Mouse (Mus musculus): Measurements from ENCODE around the gene Zc3hc1. TPM values are rescaled to one million over a fixed set of nuclear protein-coding genes. Genes with fewer than 3 reads are reported as not detected.

Zc3hc1 gene
- polyA plus RNA-seq, 1 experiment from 2014 or later, result 14.1 TPM

DNA sequence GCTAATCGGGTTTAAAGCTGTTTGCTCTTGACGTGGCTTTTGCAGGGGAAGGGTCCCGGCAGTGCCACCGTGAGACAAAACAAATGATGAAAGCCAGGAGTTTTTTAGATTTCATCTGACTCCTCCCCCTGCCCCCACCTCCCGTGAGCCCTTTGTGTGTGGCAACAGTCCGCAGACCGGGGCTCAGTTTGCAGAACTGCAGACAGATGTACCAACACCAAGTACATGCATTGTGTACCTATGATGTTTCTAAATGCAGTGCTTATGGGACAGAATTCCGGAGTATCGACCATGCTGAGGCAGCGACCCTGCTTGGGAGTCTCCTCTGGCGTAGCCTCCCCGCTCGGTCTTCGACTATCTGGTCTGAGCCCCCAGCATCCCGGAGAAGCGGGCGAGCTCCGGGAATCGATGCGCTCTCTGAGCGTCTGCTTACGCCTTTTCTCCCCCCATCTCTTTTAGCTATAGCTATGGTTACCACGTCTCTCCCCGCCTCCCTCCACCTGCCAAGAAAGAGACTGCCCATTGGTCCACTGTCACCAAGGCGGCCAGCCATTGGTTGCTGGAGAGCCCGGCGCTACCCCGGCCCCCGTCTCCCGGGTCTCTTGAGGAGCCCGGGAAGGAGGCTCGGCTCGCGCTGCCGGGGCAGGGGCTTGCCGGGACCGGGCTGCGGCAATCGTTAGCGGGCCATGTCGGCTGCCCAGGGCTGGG lies 10.6 kb upstream of the Zc3hc1 start, which contains the start of gene Klhdc10:
TSS of gene Klhdc10 (plus strand) at position 561 of the 708 bp plus-strand sequence.
- Histone ChIP-seq H3K27ac (peak within 1 kb of the TSS; percentile 57), H3K4me3 (ENCODE audit: inconsistent target) (peak within 1 kb of the TSS; percentile 69), H3K79me2 (ENCODE audit: inconsistent target) (peaks cover 44% of the 10 kb centered on the region), H3K36me3 (ENCODE audit: inconsistent target) (no peaks in the 10 kb centered on the region)
- under 1% methylated on average over 38 of the region's 41 CpGs for WGBS (ENCODE audit: missing documents)

DNA sequence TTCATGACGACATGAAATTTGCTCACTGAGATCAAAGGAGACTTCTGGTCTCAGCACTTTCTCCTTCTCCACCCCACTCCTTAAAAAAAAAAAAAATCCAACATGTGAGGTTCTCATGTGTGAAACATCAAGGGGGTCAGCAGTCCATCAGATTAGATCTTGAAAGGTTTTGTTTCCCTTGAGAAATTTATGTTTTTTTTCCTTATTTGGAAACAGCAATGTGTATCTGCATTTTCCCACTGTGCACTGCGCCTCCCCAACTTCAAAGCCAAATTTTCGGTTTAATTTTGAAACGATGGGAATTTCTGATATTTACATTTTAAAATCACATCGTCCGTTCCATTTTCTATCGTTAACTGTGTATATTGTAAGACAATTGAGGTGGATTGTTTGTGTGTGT lies 9.9 kb upstream of the Zc3hc1 start:
- Histone ChIP-seq H3K27ac (peak overlapping the region; percentile 57; the same call in 1 of the 2 replicates), H3K4me3 (ENCODE audit: inconsistent target) (peak overlapping the region; percentile 69), H3K79me2 (ENCODE audit: inconsistent target) (peaks cover 37% of the 10 kb centered on the region), H3K36me3 (ENCODE audit: inconsistent target) (no peaks in the 10 kb centered on the region)
- WGBS (ENCODE audit: missing documents), result 9% methylated on average over 7 of the region's 7 CpGs

DNA sequence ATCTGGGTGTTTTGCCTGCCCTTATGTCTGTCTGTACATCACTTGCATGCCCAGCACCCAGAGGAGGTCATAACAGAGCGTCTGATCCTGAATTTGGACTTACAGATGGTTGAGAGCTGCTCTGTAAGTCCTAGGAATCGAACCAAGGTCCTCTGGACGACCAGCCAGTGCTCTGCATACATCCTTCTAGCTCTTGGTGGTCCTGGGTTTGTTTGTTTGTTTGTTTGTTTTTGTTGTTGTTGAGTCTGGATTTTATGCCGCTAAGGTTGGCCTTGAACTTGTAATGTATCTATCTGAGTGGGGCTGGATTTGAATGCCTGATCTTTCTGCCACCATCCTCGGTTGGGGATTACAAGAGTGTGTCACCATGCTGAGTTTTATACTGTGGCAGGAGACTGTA lies 9.3 kb upstream of the Zc3hc1 start:
- H3K27ac ChIP-seq, result no peak overlapping the region
- peaks cover 31% of the 10 kb centered on the region for H3K79me2 ChIP-seq (ENCODE audit: inconsistent target)
- no peak overlapping the region for H3K4me3 ChIP-seq (ENCODE audit: inconsistent target)
- WGBS (ENCODE audit: missing documents), result 91% methylated on average over 4 of the region's 5 CpGs
- H3K36me3 ChIP-seq (ENCODE audit: inconsistent target), result no peaks in the 10 kb centered on the region

DNA sequence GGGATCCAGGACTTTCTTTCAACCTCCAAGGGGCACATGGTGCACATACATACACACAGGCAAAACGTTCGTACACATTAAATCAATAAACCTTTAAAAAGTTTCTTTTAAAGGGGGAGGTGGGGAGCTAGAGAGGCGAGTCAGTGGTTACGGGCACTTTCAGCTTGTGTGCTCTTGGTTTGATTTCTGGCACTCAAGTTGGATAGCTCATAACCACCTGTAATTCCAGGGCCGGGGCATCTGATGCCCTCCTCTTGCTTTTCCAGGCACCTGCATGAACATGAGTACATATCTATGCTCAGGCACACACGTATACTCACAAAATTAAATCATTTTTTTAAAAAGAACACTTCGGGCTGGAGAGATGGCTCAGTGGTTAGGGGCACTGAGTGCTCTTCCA lies 1.2 kb upstream of the Zc3hc1 start:
- peaks cover 25% of the 10 kb centered on the region for H3K79me2 ChIP-seq (ENCODE audit: inconsistent target)
- 95% methylated on average over 7 of the region's 7 CpGs for WGBS (ENCODE audit: missing documents)

DNA sequence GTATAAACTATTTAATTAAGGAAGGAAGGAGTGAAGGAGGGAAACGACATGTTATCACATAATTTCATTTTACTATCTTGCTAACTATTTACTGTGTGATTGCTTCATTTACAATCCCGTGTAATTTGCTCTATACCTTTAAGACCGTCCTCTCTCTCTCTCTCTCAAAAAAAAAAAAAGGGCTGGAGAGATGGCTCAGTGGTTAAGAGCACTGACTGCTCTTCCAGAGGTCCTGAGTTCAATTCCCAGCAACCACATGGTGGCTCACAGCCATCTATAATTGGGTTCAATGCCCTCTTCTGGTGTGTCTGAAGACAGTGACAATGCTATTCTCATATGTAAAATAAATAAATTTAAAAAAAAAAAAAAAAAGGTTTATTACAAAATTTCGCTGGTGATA lies 557 bp downstream of the Zc3hc1 start:
- peaks cover 25% of the 10 kb centered on the region for H3K79me2 ChIP-seq (ENCODE audit: inconsistent target)
- H3K27ac ChIP-seq, result peak overlapping the region; percentile 53
- peak overlapping the region; percentile 97 for H3K4me3 ChIP-seq (ENCODE audit: inconsistent target)
- H3K36me3 ChIP-seq (ENCODE audit: inconsistent target), result peaks cover 17% of the 10 kb centered on the region; the same call in 1 of the 2 replicates
- WGBS (ENCODE audit: missing documents), result 4% methylated on average over 3 of the region's 4 CpGs

More for the DNA sequence above, 1.2 kb upstream of the Zc3hc1 start:
- 0 out of 2 replicates have a peak, but pooled peaks cover 1% of the 10 kb centered on the region for H3K36me3 ChIP-seq (ENCODE audit: inconsistent target)
- no peak overlapping the region for H3K4me3 ChIP-seq (ENCODE audit: inconsistent target)
- no peak overlapping the region for H3K27ac ChIP-seq

DNA sequence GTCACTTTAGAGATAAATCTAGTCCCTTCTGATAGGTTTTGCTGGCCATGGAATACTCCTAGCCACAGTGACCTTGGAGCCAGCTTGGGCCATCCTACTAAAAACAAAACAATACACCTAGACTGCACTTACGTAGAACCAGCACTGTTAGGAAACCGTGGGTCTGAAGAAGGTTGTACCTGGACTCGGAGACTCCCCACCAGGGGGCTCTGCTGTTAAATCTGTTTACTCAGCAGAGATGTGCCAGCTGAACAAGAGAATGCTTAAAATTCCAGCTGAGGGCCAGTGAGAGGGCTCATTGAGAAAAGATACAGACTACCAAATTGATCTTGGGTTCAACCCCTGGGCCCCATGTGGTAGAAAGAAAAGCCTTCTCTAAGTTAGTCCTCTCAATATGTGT lies 9.7 kb downstream of the Zc3hc1 start:
- Histone ChIP-seq H3K36me3 (ENCODE audit: inconsistent target) (peaks cover 73% of the 10 kb centered on the region), H3K27ac (no peak overlapping the region), H3K79me2 (ENCODE audit: inconsistent target) (no peaks in the 10 kb centered on the region), H3K4me3 (ENCODE audit: inconsistent target) (no peak overlapping the region)
- WGBS (ENCODE audit: missing documents), result 84% methylated on average over 3 of the region's 3 CpGs

DNA sequence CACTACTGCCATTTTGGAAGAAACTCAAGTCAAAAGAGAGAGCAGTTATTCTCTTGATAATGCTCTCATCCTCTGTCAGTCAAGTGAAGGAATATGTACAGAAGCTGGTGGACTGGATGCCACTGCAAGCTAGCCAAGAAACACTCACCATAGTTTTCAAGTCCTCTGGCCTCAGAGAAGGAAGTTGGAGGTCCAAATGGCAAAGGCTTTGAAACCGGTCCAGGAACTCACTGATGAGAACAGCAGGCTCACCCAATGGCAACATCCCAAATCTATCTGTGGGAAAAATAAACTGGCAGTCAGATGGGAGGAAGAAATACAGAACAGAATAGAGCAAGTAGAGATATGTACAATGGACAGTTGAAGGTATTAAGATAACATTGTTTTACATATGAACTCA lies 15.0 kb downstream of the Zc3hc1 start:
- peaks cover 83% of the 10 kb centered on the region for H3K36me3 ChIP-seq (ENCODE audit: inconsistent target)
- no peaks in the 10 kb centered on the region for H3K79me2 ChIP-seq (ENCODE audit: inconsistent target)
- H3K4me3 ChIP-seq (ENCODE audit: inconsistent target), result no peak overlapping the region
- no peak overlapping the region for H3K27ac ChIP-seq
- 50% methylated on average over 1 of the region's 1 CpGs for WGBS (ENCODE audit: missing documents)

DNA sequence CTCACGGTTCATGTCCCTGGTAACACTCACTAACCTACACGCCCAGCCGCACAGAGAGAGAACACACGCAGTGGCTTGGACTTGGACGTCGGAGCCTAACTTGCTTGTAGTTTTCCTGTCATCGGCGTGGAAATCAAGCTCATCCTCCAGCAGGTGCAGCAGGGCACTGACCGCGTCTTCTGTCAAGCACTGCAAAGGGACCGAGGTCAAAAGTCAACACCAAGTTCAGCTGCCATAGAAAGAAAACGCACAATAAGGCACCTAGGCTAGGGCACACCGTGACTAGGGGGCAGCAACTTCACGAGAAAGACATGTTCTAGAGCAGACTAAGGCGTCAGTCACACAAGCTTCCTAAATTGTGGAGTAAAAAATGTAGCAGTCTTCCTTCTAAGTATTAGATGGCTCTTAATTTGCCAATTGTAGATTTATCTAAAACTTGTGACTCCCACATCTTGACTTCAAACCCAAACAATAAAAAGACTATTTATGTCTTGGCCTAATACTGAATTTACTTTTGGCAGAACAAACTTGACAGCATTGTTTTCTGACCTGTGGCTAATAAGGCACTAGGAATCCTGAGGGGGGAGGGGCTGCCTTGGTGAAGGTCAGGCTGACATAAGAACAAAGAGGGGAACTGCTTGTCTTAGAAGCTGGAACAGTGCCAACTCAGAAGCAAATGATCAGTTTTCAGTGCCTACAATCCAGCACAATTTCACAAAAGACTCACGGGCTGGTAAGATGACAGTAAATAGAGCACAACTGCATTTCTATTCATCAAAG lies 15.9 kb downstream of the Zc3hc1 start:
- Histone ChIP-seq H3K27ac (no peak overlapping the region), H3K79me2 (ENCODE audit: inconsistent target) (no peaks in the 10 kb centered on the region), H3K4me3 (ENCODE audit: inconsistent target) (no peak overlapping the region), H3K36me3 (ENCODE audit: inconsistent target) (peaks cover 83% of the 10 kb centered on the region)
- WGBS (ENCODE audit: missing documents), result 93% methylated on average over 16 of the region's 16 CpGs

DNA sequence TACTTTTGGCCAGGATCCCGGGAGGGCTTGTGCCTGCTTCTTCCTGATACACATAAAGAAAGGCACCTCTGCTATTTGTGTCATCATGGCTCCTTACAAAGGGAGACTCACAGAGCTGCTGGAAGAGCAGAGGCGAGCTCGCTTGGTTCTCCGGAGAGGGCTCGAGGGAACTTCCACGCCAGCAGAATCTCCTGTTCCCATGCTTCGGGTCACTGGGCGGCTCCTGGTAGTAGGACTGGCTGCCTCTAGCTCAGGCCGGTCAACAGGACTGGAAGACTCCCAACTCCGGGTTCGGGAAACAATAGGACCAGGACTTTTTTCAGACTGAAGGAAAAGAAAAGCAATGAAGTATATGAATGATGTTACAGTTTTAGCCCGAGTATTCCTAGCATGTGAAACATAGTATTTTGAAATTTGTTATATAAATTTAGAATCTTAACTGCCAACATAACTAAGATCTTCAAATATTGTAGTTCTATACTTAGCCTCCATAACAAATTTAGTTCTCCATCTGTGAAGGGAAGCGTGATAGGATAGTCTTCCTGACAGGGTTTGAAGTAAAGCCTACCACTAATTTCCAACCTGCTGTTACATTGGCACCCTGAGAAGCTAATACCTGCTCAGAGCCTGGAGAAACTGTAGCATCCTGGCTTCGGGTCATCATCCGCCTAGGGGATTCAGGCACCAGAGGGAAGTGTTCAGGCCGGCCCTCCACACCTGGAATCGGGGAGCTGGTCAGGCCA lies 18.0 kb downstream of the Zc3hc1 start:
- Histone ChIP-seq H3K27ac (no peak overlapping the region), H3K79me2 (ENCODE audit: inconsistent target) (no peaks in the 10 kb centered on the region), H3K36me3 (ENCODE audit: inconsistent target) (peaks cover 89% of the 10 kb centered on the region), H3K4me3 (ENCODE audit: inconsistent target) (no peak overlapping the region)
- whole genome bisulfite sequencing (ENCODE audit: missing documents), result 98% methylated on average over 17 of the region's 17 CpGs

DNA sequence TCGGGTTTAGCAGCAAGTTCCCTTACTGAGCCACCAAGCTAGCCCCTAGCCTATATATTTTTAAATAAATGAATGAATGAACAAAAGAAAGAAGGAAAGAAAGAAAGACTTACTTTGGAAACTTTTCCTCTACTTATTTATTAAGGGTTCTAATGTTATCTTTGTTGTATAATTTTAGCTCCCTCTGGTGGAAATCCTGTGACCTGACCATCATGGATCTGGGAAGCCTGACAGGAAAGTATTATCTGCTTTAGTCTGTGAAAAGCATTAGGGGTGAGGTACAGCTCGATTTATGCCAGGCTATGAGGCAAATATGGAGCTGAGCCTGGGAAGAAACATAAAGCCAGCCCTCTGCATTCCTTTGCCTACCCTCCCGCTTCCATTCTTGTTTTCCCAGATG lies 21.5 kb downstream of the Zc3hc1 start:
- 88% methylated on average over 3 of the region's 3 CpGs for whole genome bisulfite sequencing (ENCODE audit: missing documents)

DNA sequence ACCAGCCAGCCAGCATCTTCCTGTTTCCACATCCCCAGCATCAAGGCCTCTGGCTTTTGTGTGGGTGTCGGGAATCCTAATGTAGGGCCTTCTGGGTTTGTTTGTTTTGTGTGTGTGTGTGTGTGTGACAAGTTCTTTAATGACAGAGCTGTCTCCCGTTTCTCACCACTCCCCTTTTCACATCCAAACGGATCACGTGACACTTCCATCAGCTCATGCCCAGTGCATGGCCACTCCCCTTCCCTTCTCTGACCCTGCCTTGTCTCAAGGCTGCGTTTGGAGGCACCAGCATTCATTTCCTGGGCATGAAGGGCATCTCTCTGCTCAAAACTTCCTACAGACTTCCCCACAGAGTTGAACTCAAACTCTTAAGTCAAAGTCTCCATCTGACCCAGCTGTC lies 27.0 kb downstream of the Zc3hc1 start:
- Histone ChIP-seq H3K4me3 (ENCODE audit: inconsistent target) (no peak overlapping the region), H3K27ac (no peak overlapping the region), H3K36me3 (ENCODE audit: inconsistent target) (peaks cover 33% of the 10 kb centered on the region), H3K79me2 (ENCODE audit: inconsistent target) (no peaks in the 10 kb centered on the region)
- 70% methylated on average over 5 of the region's 5 CpGs for WGBS (ENCODE audit: missing documents)

More for the DNA sequence above, 21.5 kb downstream of the Zc3hc1 start:
- Histone ChIP-seq H3K79me2 (ENCODE audit: inconsistent target) (no peaks in the 10 kb centered on the region), H3K36me3 (ENCODE audit: inconsistent target) (peaks cover 87% of the 10 kb centered on the region), H3K27ac (no peak overlapping the region), H3K4me3 (ENCODE audit: inconsistent target) (no peak overlapping the region)

DNA sequence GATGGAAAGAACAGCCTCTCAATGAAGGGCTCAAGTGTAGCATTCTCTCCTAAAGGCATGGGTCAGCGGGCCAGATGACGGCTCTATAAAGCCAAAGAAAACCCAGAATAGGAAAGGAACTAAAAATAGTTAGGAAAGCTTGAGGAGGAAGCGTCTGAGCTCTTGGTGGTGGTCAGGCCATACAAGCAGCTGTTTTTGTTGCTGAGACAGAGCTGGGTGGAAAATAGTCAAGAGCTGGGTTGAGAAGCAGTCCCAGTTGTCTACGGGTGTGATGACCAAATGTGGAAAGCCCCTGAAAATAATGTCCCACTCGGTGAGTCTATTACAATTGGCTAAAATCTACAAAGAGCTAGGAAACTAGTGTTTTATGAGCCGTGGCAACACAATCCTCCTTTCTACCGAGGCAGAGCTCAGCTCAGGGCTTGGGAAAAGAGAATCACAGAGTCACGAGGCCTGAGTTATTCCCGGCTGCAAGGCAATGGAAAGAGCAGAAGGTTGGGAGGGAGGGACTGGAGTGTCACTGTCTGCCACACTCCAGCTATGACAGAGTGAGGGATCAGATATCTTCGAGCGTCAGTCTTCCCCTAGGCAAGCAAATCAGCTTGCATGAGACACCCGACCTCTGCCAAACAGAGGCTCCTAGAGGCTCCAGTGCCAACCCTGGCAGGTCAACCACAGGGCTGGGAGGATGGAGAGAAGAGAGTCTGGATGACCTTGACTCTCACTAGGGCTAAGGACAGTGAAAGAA lies 30.9 kb downstream of the Zc3hc1 start:
- H3K36me3 ChIP-seq (ENCODE audit: inconsistent target), result peaks cover 2% of the 10 kb centered on the region; the same call in 1 of the 2 replicates
- whole genome bisulfite sequencing (ENCODE audit: missing documents), result 89% methylated on average over 12 of the region's 12 CpGs
- no peak overlapping the region for H3K27ac ChIP-seq
- no peak overlapping the region for H3K4me3 ChIP-seq (ENCODE audit: inconsistent target)
- H3K79me2 ChIP-seq (ENCODE audit: inconsistent target), result no peaks in the 10 kb centered on the region

DNA sequence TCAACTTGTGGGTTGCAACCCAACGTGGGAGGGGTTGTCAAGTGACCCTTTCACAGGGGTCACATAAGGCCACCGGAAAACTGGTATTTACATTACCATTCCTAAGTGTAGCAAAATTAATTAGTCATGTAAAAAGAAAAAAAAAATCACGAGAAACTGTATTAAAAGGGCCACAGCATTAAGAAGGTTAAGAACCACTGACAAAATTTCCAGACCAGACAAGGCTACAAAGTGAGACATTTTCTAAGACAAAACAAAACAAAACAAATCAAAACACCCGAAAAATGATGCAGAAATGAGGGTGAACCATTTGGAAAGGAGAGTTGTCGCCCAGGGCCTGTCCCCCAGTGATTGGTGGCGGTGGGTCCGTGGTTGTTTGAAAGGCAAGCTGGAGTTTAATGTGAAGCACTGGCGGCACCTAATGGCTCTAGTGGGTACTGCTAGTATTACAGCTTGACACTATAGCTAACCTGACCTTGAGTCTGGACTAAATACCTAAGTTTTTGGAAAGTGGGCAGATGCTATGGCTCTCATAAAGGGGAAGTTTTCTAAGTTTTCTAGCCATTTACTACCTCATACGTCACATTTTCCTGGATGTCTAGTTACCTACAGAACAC lies 33.2 kb downstream of the Zc3hc1 start:
- H3K36me3 ChIP-seq (ENCODE audit: inconsistent target), result no peaks in the 10 kb centered on the region
- WGBS (ENCODE audit: missing documents), result 28% methylated on average over 9 of the region's 9 CpGs
- no peak overlapping the region for H3K4me3 ChIP-seq (ENCODE audit: inconsistent target)

DNA sequence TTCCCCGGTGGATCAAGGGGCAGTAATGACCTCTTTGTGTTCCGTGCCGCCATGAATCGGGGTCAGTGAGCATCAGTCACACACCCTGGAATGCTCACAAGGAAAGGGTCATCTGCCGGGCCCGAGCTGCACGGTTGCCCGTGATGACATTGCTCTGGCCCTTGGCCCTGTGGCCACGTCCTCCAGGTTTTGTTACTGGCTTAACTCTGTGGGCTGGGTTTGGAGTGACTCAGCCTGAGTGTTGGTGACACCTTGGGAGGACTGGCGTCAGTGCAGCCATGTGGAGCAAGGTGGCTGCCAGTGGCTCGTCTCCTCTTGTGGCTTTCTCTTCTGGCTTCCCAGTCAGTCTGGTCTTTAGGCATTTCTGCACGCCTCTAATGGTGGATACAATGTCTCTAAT lies 34.1 kb downstream of the Zc3hc1 start:
- no peaks in the 10 kb centered on the region for H3K36me3 ChIP-seq (ENCODE audit: inconsistent target)
- H3K4me3 ChIP-seq (ENCODE audit: inconsistent target), result no peak overlapping the region
- WGBS (ENCODE audit: missing documents), result 94% methylated on average over 12 of the region's 12 CpGs
- H3K27ac ChIP-seq, result no peak overlapping the region
- no peaks in the 10 kb centered on the region for H3K79me2 ChIP-seq (ENCODE audit: inconsistent target)

More for the DNA sequence above, 33.2 kb downstream of the Zc3hc1 start:
- no peak overlapping the region for H3K27ac ChIP-seq
- no peaks in the 10 kb centered on the region for H3K79me2 ChIP-seq (ENCODE audit: inconsistent target)
